Mouse (Mus musculus) MEL (cell line): Measurements from ENCODE around the gene Ppp1ca. TPM values are rescaled to one million over a fixed set of nuclear protein-coding genes. Genes with fewer than 3 reads are reported as not detected.

Experiments used
- DNase-seq: peaks from one replicate; pipeline ENCODE4 v3.0.0; 2011; ENCODE audit warnings: low read depth, low spot score
- H3K27ac ChIP-seq: 2 replicates; pipeline ENCODE4 v1.5.1; 2012; ENCODE audit warnings: low read depth, mild to moderate bottlenecking, control low read depth, low read length, moderate library complexity; ENCODE audit not compliant: control insufficient read depth
- H3K27me3 ChIP-seq, 2 experiments: fragments of 150-350 bp in 1 of 2; sonication (generic) in 1 of 2; 2 replicates each; pipeline ENCODE4 v1.6.1; 2012; ENCODE audit warnings: low read length in 2 of 2, mild to moderate bottlenecking in 2 of 2, improper control_type of control experiment in 1 of 2, moderate library complexity in 1 of 2; ENCODE audit not compliant: insufficient read depth in 2 of 2, control insufficient read depth in 1 of 2
- H3K36me3 ChIP-seq, 2 experiments: 2 replicates each; pipeline ENCODE4 v1.6.1; 2012 to 2014; ENCODE audit warnings: low read length in 2 of 2, improper control_type of control experiment in 1 of 2, inconsistent platforms in 1 of 2, mild to moderate bottlenecking in 1 of 2; ENCODE audit not compliant: insufficient read depth in 2 of 2, control insufficient read depth in 1 of 2
- H3K4me1 ChIP-seq, 2 experiments: fragments of 150-350 bp in 1 of 2; sonication (generic) in 1 of 2; 2 replicates each; pipeline ENCODE4 v1.6.1; 2012; ENCODE audit warnings: low read length in 2 of 2, improper control_type of control experiment in 1 of 2, mild to moderate bottlenecking in 1 of 2; ENCODE audit not compliant: insufficient read depth in 2 of 2, control insufficient read depth in 1 of 2
- H3K4me3 ChIP-seq, 2 experiments: fragments of 150-350 bp in 1 of 2; sonication (generic) in 1 of 2; 2 replicates each; pipeline ENCODE4 v1.5.1; 2012; ENCODE audit warnings: low read depth in 2 of 2, low read length in 2 of 2, mild to moderate bottlenecking in 2 of 2, moderate library complexity in 2 of 2, control low read depth in 1 of 2, improper control_type of control experiment in 1 of 2; ENCODE audit not compliant: control insufficient read depth in 1 of 2, insufficient read depth in 1 of 2
- H3K79me2 ChIP-seq: 2 replicates; pipeline ENCODE4 v1.6.1; 2012; ENCODE audit warnings: mild to moderate bottlenecking, low read length, moderate library complexity; ENCODE audit not compliant: control insufficient read depth, poor library complexity, insufficient read depth
- H3K9ac ChIP-seq: 2 replicates; pipeline ENCODE4 v1.6.1; 2012; ENCODE audit warnings: low read depth, mild to moderate bottlenecking, control low read depth, low read length, moderate library complexity; ENCODE audit not compliant: control insufficient read depth, poor library complexity, severe bottlenecking
- H3K9me3 ChIP-seq: fragments of 150-350 bp; sonication (generic); replicated peaks from 2 replicates; pipeline ENCODE4 v1.6.1; 2012; ENCODE audit warnings: mild to moderate bottlenecking, low read length, improper control_type of control experiment, moderate library complexity; ENCODE audit not compliant: insufficient read depth
- CTCF ChIP-seq, 3 experiments: IDR thresholded peaks in 2 of 3; conservative IDR thresholded peaks in 1 of 3; 2 replicates each; pipeline ENCODE4 v1.5.1; 2011 to 2012; ENCODE audit warnings: low read length in 3 of 3, low read depth in 2 of 3, mild to moderate bottlenecking in 2 of 3, improper control_type of control experiment in 1 of 3, inconsistent platforms in 1 of 3, mixed read lengths in 1 of 3, moderate library complexity in 1 of 3; ENCODE audit not compliant: control insufficient read depth in 1 of 3, insufficient read depth in 1 of 3, poor library complexity in 1 of 3, severe bottlenecking in 1 of 3
- ELF1 ChIP-seq: IDR thresholded peaks from 2 replicates; pipeline ENCODE4 v1.6.1; 2014; ENCODE audit warnings: low read depth, mild to moderate bottlenecking, inconsistent platforms, low read length, improper control_type of control experiment, moderate library complexity
- EP300 ChIP-seq, 2 experiments: IDR thresholded peaks; 2 replicates each; pipeline ENCODE4 v1.6.1; 2011; ENCODE audit warnings: improper control_type of control experiment in 2 of 2, low read length in 2 of 2, low read depth in 1 of 2, mild to moderate bottlenecking in 1 of 2
- ETS1 ChIP-seq: IDR thresholded peaks from 2 replicates; pipeline ENCODE4 v1.6.1; 2012; ENCODE audit warnings: low read depth, mild to moderate bottlenecking, inconsistent platforms, low read length, improper control_type of control experiment, moderate library complexity
- GABPA ChIP-seq: IDR thresholded peaks from 2 replicates; pipeline ENCODE4 v1.6.1; 2012; ENCODE audit warnings: low read depth, mild to moderate bottlenecking, inconsistent platforms, low read length, improper control_type of control experiment, moderate library complexity
- GATA1 ChIP-seq: IDR thresholded peaks from 2 replicates; pipeline ENCODE4 v1.6.1; 2011; ENCODE audit warnings: low read depth, low read length, improper control_type of control experiment
- HCFC1 ChIP-seq: IDR thresholded peaks from 2 replicates; pipeline ENCODE4 v1.6.1; 2012; ENCODE audit warnings: low read depth, mild to moderate bottlenecking, inconsistent platforms, low read length, improper control_type of control experiment, moderate library complexity
- KAT2A ChIP-seq: conservative IDR thresholded peaks from 2 replicates; pipeline ENCODE4 v1.6.1; 2012; ENCODE audit warnings: low read depth, low read length, improper control_type of control experiment, inconsistent platforms
- MAFK ChIP-seq: IDR thresholded peaks from 2 replicates; pipeline ENCODE4 v1.6.1; 2011; ENCODE audit warnings: low read depth, mild to moderate bottlenecking, low read length, improper control_type of control experiment, borderline replicate concordance
- MAZ ChIP-seq: IDR thresholded peaks from 2 replicates; pipeline ENCODE4 v1.6.1; 2012; ENCODE audit warnings: low read depth, mild to moderate bottlenecking, inconsistent platforms, low read length, improper control_type of control experiment
- MXI1 ChIP-seq: IDR thresholded peaks from 2 replicates; pipeline ENCODE4 v1.6.1; 2011; ENCODE audit warnings: mild to moderate bottlenecking, low read depth, low read length, improper control_type of control experiment
- NELFE ChIP-seq: IDR thresholded peaks from 2 replicates; pipeline ENCODE4 v1.6.1; 2011; ENCODE audit warnings: low read depth, low read length, improper control_type of control experiment
- POLR2AphosphoS2 ChIP-seq: IDR thresholded peaks from 2 replicates; pipeline ENCODE4 v1.6.1; 2011; ENCODE audit warnings: low read length, improper control_type of control experiment
- POLR2AphosphoS5 ChIP-seq: IDR thresholded peaks from 2 replicates; pipeline ENCODE4 v1.6.1; 2012; ENCODE audit warnings: low read depth, borderline replicate concordance, mild to moderate bottlenecking, inconsistent platforms, low read length, moderate library complexity, mixed read lengths
- RAD21 ChIP-seq: IDR thresholded peaks from 2 replicates; pipeline ENCODE4 v1.6.1; 2011; ENCODE audit warnings: mild to moderate bottlenecking, low read depth, low read length, improper control_type of control experiment
- SIN3A ChIP-seq: IDR thresholded peaks from 2 replicates; pipeline ENCODE4 v1.6.1; 2012; ENCODE audit warnings: low read length, improper control_type of control experiment, inconsistent platforms
- SMC3 ChIP-seq: IDR thresholded peaks from 2 replicates; pipeline ENCODE4 v1.6.1; 2011; ENCODE audit warnings: low read depth, low read length, improper control_type of control experiment
- TBP ChIP-seq: IDR thresholded peaks from 2 replicates; pipeline ENCODE4 v1.8.0; 2011; ENCODE audit warnings: low read depth, low read length, improper control_type of control experiment
- USF1 ChIP-seq: IDR thresholded peaks from 2 replicates; pipeline ENCODE4 v1.6.1; 2014; ENCODE audit warnings: low read depth, mild to moderate bottlenecking, inconsistent platforms, low read length, improper control_type of control experiment, moderate library complexity
- USF2 ChIP-seq, 2 experiments: IDR thresholded peaks; 2 replicates each; pipeline ENCODE4 v1.6.1; 2011 to 2012; ENCODE audit warnings: improper control_type of control experiment in 2 of 2, low read length in 2 of 2, borderline replicate concordance in 1 of 2, inconsistent platforms in 1 of 2, low read depth in 1 of 2, mild to moderate bottlenecking in 1 of 2; ENCODE audit not compliant: insufficient read depth in 1 of 2
- ZC3H11A ChIP-seq: IDR thresholded peaks from 2 replicates; pipeline ENCODE4 v1.6.1; 2012; ENCODE audit warnings: low read depth, mild to moderate bottlenecking, inconsistent platforms, low read length, improper control_type of control experiment
- ZKSCAN1 ChIP-seq: IDR thresholded peaks from 2 replicates; pipeline ENCODE4 v1.6.1; 2012; ENCODE audit warnings: low read depth, mild to moderate bottlenecking, inconsistent platforms, low read length, improper control_type of control experiment, moderate library complexity
- polyA plus RNA-seq, 2 experiments: library from polyadenylated mRNA; stranded (reverse) in 1 of 2; unstranded in 1 of 2; fragments of >175 nt in 1 of 2; fragments of >200 nt in 1 of 2; gene quantifications; 2 replicates each; pipeline versions ENCODE4 v1.2.1 to v1.2.4; 2012; ENCODE audit warnings: low replicate concordance in 2 of 2, low read depth in 1 of 2; ENCODE audit not compliant: insufficient read length in 2 of 2, insufficient read depth in 1 of 2, missing spikeins in 1 of 2
- total RNA-seq: library from RNA; depleted of rRNA; stranded (reverse); fragments of 300-350 nt; gene quantifications from 2 replicates; pipeline ENCODE4 v1.2.3, GENCODE M21; 2012

Gene Ppp1ca
- total and polyA plus RNA-seq, 3 experiments = 453 to 505 (median 455) TPM

- Histone ChIP-seq H3K79me2 (peaks cover 2% of the 10 kb centered on the region; the same call in 1 of the 2 replicates), H3K27ac (no peak overlapping the region), H3K9me3 (no peaks in the 10 kb centered on the region), H3K9ac (peak overlapping the region; percentile 35; the same call in 1 of the 2 replicates), H3K4me1 (peaks cover 2 to 29% of the 10 kb centered on the region in 2 experiments; a peak in 3 of 4 replicates), H3K27me3 (no peaks in the 10 kb centered on the region), H3K4me3 (no peak overlapping the region), H3K36me3 (peaks cover 0 to 11% of the 10 kb centered on the region in 2 experiments; a peak in 2 of 4 replicates)
- peak; percentile 89 for DNase-seq
- TF ChIP-seq USF1 (0 out of 2 replicates have a peak, but pooled peaks have one; percentile 8), POLR2AphosphoS5 (no peak), ZKSCAN1 (peak; percentile 48; the same call in 1 of the 2 replicates), ZC3H11A (peak; percentile 94), POLR2AphosphoS2 (no peak), EP300 (IDR thresholded peaks at IDR 0.05; ENCODE audit: low read depth in 1 of 2, low read length in 2 of 2) (0 out of 4 replicates have a peak, but pooled peaks of 1 of the 2 experiments have one; percentile 19), SMC3 (peak; percentile 98), ETS1 (0 out of 2 replicates have a peak, but pooled peaks have one; percentile 16), KAT2A (no peak), HCFC1 (0 out of 2 replicates have a peak, but pooled peaks have one; percentile 38), USF2 (IDR thresholded peaks at IDR 0.05; ENCODE audit: borderline replicate concordance in 1 of 2, insufficient read depth in 1 of 2, low read depth in 1 of 2, low read length in 2 of 2) (no peak), CTCF (IDR thresholded peaks at IDR 0.05 in 2 of 3, conservative IDR thresholded peaks at IDR 0.05 in 1 of 3; ENCODE audit: control insufficient read depth in 1 of 3, insufficient read depth in 1 of 3, low read depth in 2 of 3, low read length in 3 of 3, poor library complexity in 1 of 3, severe bottlenecking in 1 of 3) (peak; percentile 88 to 98 (median 98)), MXI1 (peak; percentile 55; the same call in 1 of the 2 replicates), GATA1 (no peak), MAZ (0 out of 2 replicates have a peak, but pooled peaks have one; percentile 34), RAD21 (peak; percentile 99), ELF1 (peak; percentile 48; the same call in 1 of the 2 replicates), SIN3A (peak; percentile 78), GABPA (no peak), NELFE (no peak), TBP (no peak), MAFK (no peak)
These were observed 36.2 kb downstream of the Ppp1ca start for GRCm38 (mm10) chr19:4227894-4228678.
